Mouse (Mus musculus): ENCODE data around the gene C1s1.

- no peak for TF ChIP-seq CTCF (IDR thresholded peaks at IDR 0.05; ENCODE audit: insufficient read depth, low read depth, low read length)
- TF ChIP-seq POLR2A (IDR thresholded peaks at IDR 0.05; ENCODE audit: insufficient read depth, low read depth, low read length), result no peak
Observed at GRCm38 (mm10) chr6:124545425-124545824, 3.3 kb upstream of the C1s1 start.

Measured in olfactory bulb, adult 2 months (tissue).